Mouse (Mus musculus): ENCODE results near the gene Map4k2. TPM values are rescaled to one million over a fixed set of nuclear protein-coding genes. Genes with fewer than 3 reads are reported as not detected.

Map4k2 gene
- total and polyA plus RNA-seq, 2 experiments from 2014 or later, result 18.6 to 102 TPM

GRCm38 (mm10) chr19:6386234-6386633 is 45.3 kb downstream of the Map4k2 start:
- WGBS, result 62% methylated on average over 9 of the region's 9 CpGs
- no peak overlapping the region for H3K4me2 ChIP-seq (ENCODE audit: low read depth, low read length)
- no peaks in the 10 kb centered on the region for H3K36me3 ChIP-seq (ENCODE audit: insufficient read depth, low read length)
- no peak for ATAC-seq
- H3K27me3 ChIP-seq (ENCODE audit: insufficient read depth, low read length), result no peaks in the 10 kb centered on the region
- H3K4me1 ChIP-seq (ENCODE audit: insufficient read depth, low read length), result peaks cover 4% of the 10 kb centered on the region; the same call in 1 of the 2 replicates
- no peaks in the 10 kb centered on the region for H3K9me3 ChIP-seq (ENCODE audit: low read length)
- TF ChIP-seq CTCF (IDR thresholded peaks at IDR 0.05; ENCODE audit: low read depth), result no peak
- DNase-seq (ENCODE audit: low spot score), result no peak
- no peak overlapping the region for H3K4me3 ChIP-seq (ENCODE audit: low read length)
- H3K27ac ChIP-seq, result no peak overlapping the region
- no peak overlapping the region for H3K9ac ChIP-seq (replicated peaks; ENCODE audit: low read length)

GRCm38 (mm10) chr19:6388006-6388405 is 47.1 kb downstream of the Map4k2 start:
- DNase-seq (ENCODE audit: low spot score), result peak; percentile 27
- Histone ChIP-seq H3K9me3 (ENCODE audit: low read length) (no peaks in the 10 kb centered on the region), H3K27me3 (ENCODE audit: insufficient read depth, low read length) (no peaks in the 10 kb centered on the region), H3K4me1 (ENCODE audit: insufficient read depth, low read length) (peaks cover 4% of the 10 kb centered on the region; the same call in 1 of the 2 replicates), H3K4me3 (ENCODE audit: low read length) (no peak overlapping the region), H3K36me3 (ENCODE audit: insufficient read depth, low read length) (no peaks in the 10 kb centered on the region), H3K4me2 (ENCODE audit: low read depth, low read length) (no peak overlapping the region), H3K9ac (replicated peaks; ENCODE audit: low read length) (no peak overlapping the region), H3K27ac (no peak overlapping the region)
- peak; percentile 53 for TF ChIP-seq CTCF (IDR thresholded peaks at IDR 0.05; ENCODE audit: low read depth)
- WGBS, result 73% methylated on average over 13 of the region's 13 CpGs
- no peak for ATAC-seq

GRCm38 (mm10) chr19:6389803-6390202 is 48.9 kb downstream of the Map4k2 start:
- TF ChIP-seq CTCF (IDR thresholded peaks at IDR 0.05; ENCODE audit: low read depth), result no peak
- Histone ChIP-seq H3K9me3 (ENCODE audit: low read length) (no peaks in the 10 kb centered on the region), H3K4me3 (ENCODE audit: low read length) (peak overlapping the region; percentile 27), H3K27me3 (ENCODE audit: insufficient read depth, low read length) (no peaks in the 10 kb centered on the region), H3K36me3 (ENCODE audit: insufficient read depth, low read length) (no peaks in the 10 kb centered on the region), H3K27ac (0 out of 2 replicates have a peak overlapping the region, but pooled peaks have one; percentile 26), H3K4me1 (ENCODE audit: insufficient read depth, low read length) (no peaks in the 10 kb centered on the region), H3K9ac (replicated peaks; ENCODE audit: low read length) (peak overlapping the region; percentile 41), H3K4me2 (ENCODE audit: low read depth, low read length) (peak overlapping the region; percentile 55)
- WGBS, result 9% methylated on average over 16 of the region's 16 CpGs
- peak; percentile 48 for DNase-seq (ENCODE audit: low spot score)
- peak; percentile 50; the same call in 1 of the 2 replicates for ATAC-seq

DNA sequence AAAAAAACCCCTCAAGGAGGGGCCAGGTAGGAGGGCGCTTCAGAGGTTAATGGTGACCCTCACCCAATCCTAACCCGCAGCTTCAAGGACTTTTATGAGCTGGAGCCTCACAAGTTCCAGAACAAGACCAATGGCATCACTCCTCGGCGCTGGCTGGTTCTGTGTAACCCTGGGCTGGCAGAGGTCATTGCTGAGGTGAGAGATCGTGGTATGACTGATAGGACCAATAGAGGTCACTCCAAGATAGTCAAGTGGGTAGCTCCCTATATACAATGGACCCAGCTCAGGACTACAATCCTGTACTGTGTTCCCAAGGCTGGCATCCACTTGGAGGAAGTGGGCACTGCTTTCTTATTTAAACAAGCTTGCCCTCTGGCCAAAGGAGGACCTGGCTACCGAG is 49.3 kb downstream of the Map4k2 start:
- Histone ChIP-seq H3K4me1 (ENCODE audit: insufficient read depth, low read length) (no peaks in the 10 kb centered on the region), H3K9me3 (ENCODE audit: low read length) (no peaks in the 10 kb centered on the region), H3K36me3 (ENCODE audit: insufficient read depth, low read length) (no peaks in the 10 kb centered on the region), H3K4me2 (ENCODE audit: low read depth, low read length) (peak overlapping the region; percentile 55), H3K4me3 (ENCODE audit: low read length) (no peak overlapping the region), H3K9ac (replicated peaks; ENCODE audit: low read length) (no peak overlapping the region; the same call in 1 of the 2 replicates), H3K27me3 (ENCODE audit: insufficient read depth, low read length) (no peaks in the 10 kb centered on the region), H3K27ac (no peak overlapping the region)
- ATAC-seq (no peak), DNase-seq (ENCODE audit: low spot score) (no peak)
- no peak for TF ChIP-seq CTCF (IDR thresholded peaks at IDR 0.05; ENCODE audit: low read depth)
- 67% methylated on average over 6 of the region's 6 CpGs for WGBS

DNA sequence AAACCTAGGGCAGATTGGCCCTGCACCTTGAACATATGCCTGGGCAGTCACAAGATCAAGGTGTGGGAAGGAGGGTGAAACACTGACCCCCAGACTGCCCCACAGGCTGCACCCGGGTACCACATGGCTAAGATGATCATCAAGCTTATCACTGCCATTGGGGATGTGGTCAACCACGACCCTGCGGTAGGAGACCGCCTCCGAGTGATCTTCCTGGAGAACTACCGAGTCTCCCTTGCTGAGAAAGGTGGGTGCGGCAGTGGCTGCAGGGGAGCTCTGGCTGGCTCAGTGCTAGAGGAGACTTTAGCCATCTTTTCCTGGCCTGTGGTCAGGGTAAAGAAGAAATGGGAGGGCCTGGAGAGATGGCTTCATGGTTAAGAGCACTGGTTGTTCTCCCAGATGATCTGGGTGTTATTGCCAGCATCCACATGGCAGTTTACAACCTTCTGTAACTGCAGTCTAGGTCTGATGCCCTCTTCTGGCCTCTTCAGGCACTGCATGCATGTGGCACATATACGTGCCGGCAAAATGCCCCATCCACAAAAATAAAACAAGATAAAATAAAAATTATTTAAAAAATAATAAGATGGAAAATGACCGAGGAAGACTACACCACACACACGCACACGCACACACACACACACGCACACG is 51.9 kb downstream of the Map4k2 start:
- peak; percentile 48 for TF ChIP-seq CTCF (IDR thresholded peaks at IDR 0.05; ENCODE audit: low read depth)
- Histone ChIP-seq H3K36me3 (ENCODE audit: insufficient read depth, low read length) (no peaks in the 10 kb centered on the region), H3K4me3 (ENCODE audit: low read length) (no peak overlapping the region), H3K4me2 (ENCODE audit: low read depth, low read length) (no peak overlapping the region), H3K27ac (no peak overlapping the region), H3K9me3 (ENCODE audit: low read length) (no peaks in the 10 kb centered on the region), H3K27me3 (ENCODE audit: insufficient read depth, low read length) (no peaks in the 10 kb centered on the region), H3K9ac (replicated peaks; ENCODE audit: low read length) (no peak overlapping the region), H3K4me1 (ENCODE audit: insufficient read depth, low read length) (no peaks in the 10 kb centered on the region)
- WGBS, result 94% methylated on average over 14 of the region's 14 CpGs
- ATAC-seq, result no peak
- DNase-seq (ENCODE audit: low spot score), result no peak

GRCm38 (mm10) chr19:6393637-6394036 is 52.7 kb downstream of the Map4k2 start:
- Histone ChIP-seq H3K4me2 (ENCODE audit: low read depth, low read length) (no peak overlapping the region), H3K4me3 (ENCODE audit: low read length) (no peak overlapping the region), H3K27ac (no peak overlapping the region), H3K4me1 (ENCODE audit: insufficient read depth, low read length) (no peaks in the 10 kb centered on the region), H3K36me3 (ENCODE audit: insufficient read depth, low read length) (no peaks in the 10 kb centered on the region), H3K9ac (replicated peaks; ENCODE audit: low read length) (no peak overlapping the region), H3K27me3 (ENCODE audit: insufficient read depth, low read length) (no peaks in the 10 kb centered on the region), H3K9me3 (ENCODE audit: low read length) (no peaks in the 10 kb centered on the region)
- no peak for ATAC-seq
- DNase-seq (ENCODE audit: low spot score), result no peak
- 87% methylated on average over 16 of the region's 16 CpGs for WGBS
- no peak for TF ChIP-seq CTCF (IDR thresholded peaks at IDR 0.05; ENCODE audit: low read depth)

DNA sequence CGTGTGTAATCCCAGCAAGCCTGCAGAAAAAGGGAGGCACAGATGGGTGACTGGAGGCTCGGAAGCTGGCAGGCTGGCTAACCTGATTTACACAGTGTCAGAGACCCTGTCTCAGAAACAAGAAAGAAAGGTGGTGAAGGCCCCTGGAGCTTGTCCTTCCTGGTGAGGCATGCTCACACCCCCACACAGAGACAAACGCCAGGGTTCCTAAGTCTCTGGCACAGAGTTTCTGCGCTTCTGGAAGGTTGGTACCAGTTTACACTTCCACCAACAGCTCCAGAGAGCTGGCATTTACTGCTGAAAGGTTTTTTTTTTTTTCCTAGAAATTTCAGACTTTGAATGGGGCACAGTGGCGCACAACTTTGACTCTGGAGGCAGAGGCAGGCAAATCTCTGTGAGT is 55.3 kb downstream of the Map4k2 start:
- DNase-seq (ENCODE audit: low spot score), result no peak
- no peak for ATAC-seq
- Histone ChIP-seq H3K4me3 (ENCODE audit: low read length) (no peak overlapping the region), H3K27me3 (ENCODE audit: insufficient read depth, low read length) (no peaks in the 10 kb centered on the region), H3K9ac (replicated peaks; ENCODE audit: low read length) (no peak overlapping the region), H3K4me2 (ENCODE audit: low read depth, low read length) (no peak overlapping the region), H3K4me1 (ENCODE audit: insufficient read depth, low read length) (no peaks in the 10 kb centered on the region; the same call in 1 of the 2 replicates), H3K36me3 (ENCODE audit: insufficient read depth, low read length) (no peaks in the 10 kb centered on the region), H3K27ac (no peak overlapping the region), H3K9me3 (ENCODE audit: low read length) (no peaks in the 10 kb centered on the region)
- WGBS, result 79% methylated on average over 5 of the region's 5 CpGs
- TF ChIP-seq CTCF (IDR thresholded peaks at IDR 0.05; ENCODE audit: low read depth), result no peak
